Mouse (Mus musculus): ENCODE data around the gene Camsap2. TPM values are rescaled to one million over a fixed set of nuclear protein-coding genes. Genes with fewer than 3 reads are reported as not detected.
A peak's percentile ranks its signal among the peaks of the same experiment; 100 is the strongest.

The Camsap2 gene
- total RNA-seq (2021) = 10 to 100 TPM; 21.4 to 22.8 TPM

GRCm38 (mm10) chr1:136345454-136346372 lies at the start of gene Camsap2:
Gene Camsap2, minus strand, starts transcription at chr1:136346104.
- intact Hi-C loops (cut with DNase I) = loop anchor here (2.0 kb wide), 1 partner anchor 69 kb away; the partner anchor contains the start of gene Ddx59
- DNase-seq (ENCODE audit: low spot score) = peak; percentile 91

- intact Hi-C loops (cut with DNase I) = no loop called here
- DNase-seq (ENCODE audit: low spot score) = no peak
Measured at GRCm38 (mm10) chr1:136395073-136395472, 49.2 kb upstream of the Camsap2 start.

- peak; percentile 24 for DNase-seq (ENCODE audit: low spot score)
Measured at GRCm38 (mm10) chr1:136394506-136394905, 48.6 kb upstream of the Camsap2 start.

DNA sequence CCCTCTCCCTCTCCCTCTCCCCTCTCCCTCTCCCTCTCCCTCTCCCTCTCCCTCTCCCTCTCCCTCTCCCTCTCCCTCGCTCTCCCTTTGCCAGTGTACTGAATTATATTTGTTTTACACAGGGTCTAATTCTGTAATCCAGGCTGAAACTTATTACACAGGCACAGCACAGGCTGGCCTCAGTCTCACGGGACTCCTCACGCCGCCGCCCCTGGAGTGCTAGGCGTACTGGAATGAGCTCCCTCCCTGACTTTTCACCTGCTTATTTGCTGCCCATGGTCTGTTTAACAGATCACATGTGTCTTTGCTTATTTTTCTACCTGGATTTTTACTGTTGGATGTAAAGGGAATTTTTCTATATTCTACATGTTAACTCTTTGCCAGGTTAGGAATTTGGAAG lies 41.0 kb upstream of the Camsap2 start:
- no peak for DNase-seq (ENCODE audit: low spot score)
- intact Hi-C loops (cut with DNase I) = no loop called here

More at GRCm38 (mm10) chr1:136394506-136394905, 48.6 kb upstream of the Camsap2 start:
- intact Hi-C loops (cut with DNase I) = no loop called here

- intact Hi-C loops (cut with DNase I) = no loop called here
- no peak for DNase-seq (ENCODE audit: low spot score)
Measured at GRCm38 (mm10) chr1:136381583-136381982, 35.7 kb upstream of the Camsap2 start.

GRCm38 (mm10) chr1:136381169-136381568 lies 35.3 kb upstream of the Camsap2 start:
- intact Hi-C loops (cut with DNase I) = no loop called here
- DNase-seq (ENCODE audit: low spot score) = no peak

DNA sequence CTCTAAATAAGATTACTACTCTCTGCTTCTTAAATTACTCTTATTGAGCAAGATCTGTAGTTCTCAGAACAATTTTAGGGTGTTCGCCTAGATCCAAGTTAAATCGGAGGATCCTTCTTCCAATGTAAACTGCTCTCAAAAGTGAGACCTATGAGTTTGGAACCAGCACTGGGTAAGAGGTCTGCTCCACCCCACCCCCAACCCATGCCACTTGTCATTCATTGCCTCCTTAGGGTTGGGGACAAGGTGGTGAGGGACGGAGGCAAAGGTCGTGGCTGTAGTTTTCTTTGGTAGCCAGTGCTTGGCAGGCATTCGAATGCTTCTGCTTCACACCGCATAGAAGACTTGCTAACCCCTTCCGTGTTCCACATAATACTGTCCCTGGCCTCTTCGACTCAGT lies 34.7 kb upstream of the Camsap2 start:
- no peak for DNase-seq (ENCODE audit: low spot score)
- intact Hi-C loops (cut with DNase I) = no loop called here

GRCm38 (mm10) chr1:136380161-136380560 lies 34.3 kb upstream of the Camsap2 start:
- intact Hi-C loops (cut with DNase I) = no loop called here
- DNase-seq (ENCODE audit: low spot score) = no peak

DNA sequence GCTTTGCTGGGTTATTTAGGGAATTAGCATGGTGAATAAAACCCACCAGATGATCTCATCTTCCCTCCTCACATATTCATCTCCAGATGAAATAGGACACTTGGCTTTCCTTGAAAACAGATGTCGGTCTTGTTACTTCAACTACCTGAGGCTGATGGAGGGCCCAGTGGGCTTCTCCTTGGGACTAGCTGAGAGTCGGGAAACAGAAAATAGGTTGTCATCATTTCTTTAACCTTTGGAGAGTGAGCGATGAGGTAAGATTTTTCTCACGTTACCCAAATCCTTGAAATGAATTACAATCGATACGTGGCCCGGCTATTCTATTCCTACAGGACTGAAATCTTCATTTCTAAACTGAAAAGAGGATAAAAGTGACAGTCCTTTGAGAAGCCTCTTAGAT lies 33.4 kb upstream of the Camsap2 start:
- intact Hi-C loops (cut with DNase I) = no loop called here
- DNase-seq (ENCODE audit: low spot score) = no peak

GRCm38 (mm10) chr1:136365986-136366385 lies 20.1 kb upstream of the Camsap2 start:
- intact Hi-C loops (cut with DNase I) = no loop called here
- DNase-seq (ENCODE audit: low spot score) = no peak

DNA sequence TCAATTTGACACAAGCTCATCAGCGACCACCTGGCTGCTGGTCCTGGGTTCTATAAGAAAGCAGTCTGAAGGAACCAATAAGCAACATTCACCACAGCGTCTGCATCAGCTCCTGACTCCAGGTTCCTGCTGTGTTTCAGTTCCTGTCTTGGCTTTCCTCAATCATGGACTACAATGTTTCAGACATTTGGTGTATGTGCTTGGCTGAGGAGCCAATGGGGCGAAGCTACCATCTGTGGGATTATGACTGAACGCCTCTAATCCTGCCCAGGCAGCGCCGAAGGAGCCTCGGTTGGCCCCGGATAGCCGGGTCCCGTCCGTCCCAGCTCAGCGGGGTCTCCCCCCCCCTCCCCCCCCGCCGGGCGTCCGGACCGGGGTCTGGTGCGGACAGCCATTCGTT lies 18.8 kb upstream of the Camsap2 start:
- intact Hi-C loops (cut with DNase I) = no loop called here
- DNase-seq (ENCODE audit: low spot score) = peak; percentile 33

GRCm38 (mm10) chr1:136363035-136363434 lies 17.1 kb upstream of the Camsap2 start:
- intact Hi-C loops (cut with DNase I) = no loop called here
- DNase-seq (ENCODE audit: low spot score) = no peak

DNA sequence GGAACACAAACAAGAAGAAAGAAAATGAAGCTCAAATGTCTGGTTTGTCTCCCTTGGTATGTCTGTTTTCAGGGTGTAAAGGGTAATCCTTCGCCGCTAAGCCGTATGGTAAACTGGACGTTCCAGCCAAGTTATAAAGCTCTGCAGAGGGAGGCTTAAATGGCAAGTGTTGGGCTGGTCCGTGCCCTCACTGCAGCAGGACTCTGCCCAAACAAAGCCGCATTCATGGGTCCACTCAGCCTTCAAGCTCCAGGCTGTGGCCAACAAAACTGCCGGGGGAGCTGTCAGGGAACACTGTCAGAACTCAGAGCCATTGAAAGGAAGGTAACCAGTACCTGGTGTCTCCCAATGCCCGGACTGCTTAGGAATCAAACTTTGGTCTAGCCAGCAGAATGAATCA lies 16.7 kb upstream of the Camsap2 start:
- DNase-seq (ENCODE audit: low spot score) = no peak
- intact Hi-C loops (cut with DNase I) = no loop called here

GRCm38 (mm10) chr1:136361373-136361772 lies 15.5 kb upstream of the Camsap2 start:
- intact Hi-C loops (cut with DNase I) = no loop called here
- no peak for DNase-seq (ENCODE audit: low spot score)

GRCm38 (mm10) chr1:136360909-136361308 lies 15.0 kb upstream of the Camsap2 start:
- intact Hi-C loops (cut with DNase I) = no loop called here
- DNase-seq (ENCODE audit: low spot score) = no peak

GRCm38 (mm10) chr1:136358841-136359360 lies 13.0 kb upstream of the Camsap2 start:
- DNase-seq (ENCODE audit: low spot score) = no peak
- intact Hi-C loops (cut with DNase I) = no loop called here

- intact Hi-C loops (cut with DNase I) = no loop called here
- DNase-seq (ENCODE audit: low spot score) = no peak
Measured at GRCm38 (mm10) chr1:136355651-136356050, 9.7 kb upstream of the Camsap2 start.

- no peak for DNase-seq (ENCODE audit: low spot score)
- intact Hi-C loops (cut with DNase I) = no loop called here
Measured at GRCm38 (mm10) chr1:136350699-136351200, 4.8 kb upstream of the Camsap2 start.

DNA sequence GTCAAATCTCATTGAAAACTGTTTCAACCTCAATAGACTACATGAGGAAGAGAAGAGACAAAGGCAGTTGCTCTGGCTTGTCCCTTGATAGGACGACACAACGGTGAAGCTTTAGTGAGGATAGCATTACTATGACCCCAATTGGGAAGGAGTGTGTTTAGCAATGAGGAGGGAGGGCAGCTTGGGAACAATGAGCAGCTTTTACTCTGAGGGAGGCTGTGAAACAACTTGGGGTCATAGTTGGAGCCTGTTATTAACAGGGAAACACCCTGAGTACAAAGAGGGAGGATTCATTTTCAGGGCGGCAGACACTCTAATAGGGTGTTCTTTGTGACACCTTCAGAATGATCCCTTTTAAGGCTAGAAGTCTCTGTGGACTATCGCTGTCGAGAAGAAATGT lies 2.2 kb upstream of the Camsap2 start:
- intact Hi-C loops (cut with DNase I) = no loop called here
- DNase-seq (ENCODE audit: low spot score) = no peak

GRCm38 (mm10) chr1:136347140-136347539 lies 1.2 kb upstream of the Camsap2 start:
- intact Hi-C loops (cut with DNase I) = loop anchor here (2.0 kb wide), 1 partner anchor 68 kb away; the partner anchor contains the start of gene Ddx59
- DNase-seq (ENCODE audit: low spot score) = no peak
